Mouse (Mus musculus) midbrain, embryonic 11.5 days (tissue): ENCODE data around the gene Kbtbd6. TPM values are rescaled to one million over a fixed set of nuclear protein-coding genes. Genes with fewer than 3 reads are reported as not detected.

Experiments used
- polyA plus RNA-seq: library from polyadenylated mRNA; unstranded; fragments of >200 nt; fragmentation: Nextera tagmentation; extraction: Ambion mirVana; gene quantifications from 2 replicates; pipeline ENCODE4 v1.2.1, GENCODE M21; 2014

The Kbtbd6 gene
- polyA plus RNA-seq, 1 experiment from 2014 or later: 5.1 TPM

Other genes starting within 250 kb of the Kbtbd6 start
- gene Zfp957, start 204.5 kb upstream of the Kbtbd6 start, polyA plus RNA-seq: not detected in 2 replicates
- gene Rgcc, start 150.2 kb upstream of the Kbtbd6 start, polyA plus RNA-seq: 13.7 and 18.7 TPM in 2 replicates
- 38.3 and 41.8 TPM in 2 replicates for gene Naa16, start 61.1 kb upstream of the Kbtbd6 start, polyA plus RNA-seq
- gene Mtrf1, start 54.1 kb upstream of the Kbtbd6 start, polyA plus RNA-seq: 10.2 and 10.5 TPM in 2 replicates
- gene Kbtbd7, start 25.3 kb upstream of the Kbtbd6 start, polyA plus RNA-seq: 18.4 and 20.2 TPM in 2 replicates
- 5.9 and 8.3 TPM in 2 replicates for gene Elf1, start 29.4 kb downstream of the Kbtbd6 start, polyA plus RNA-seq
- 61.1 and 62.4 TPM in 2 replicates for gene Wbp4, start 29.7 kb downstream of the Kbtbd6 start, polyA plus RNA-seq
- gene Sugt1, start 135.9 kb downstream of the Kbtbd6 start, polyA plus RNA-seq: 163 and 166 TPM in 2 replicates
- 8.0 TPM in 2 replicates for gene Cnmd, start 210.3 kb downstream of the Kbtbd6 start, polyA plus RNA-seq